Mouse (Mus musculus) ovary, postnatal 10 days (tissue): ENCODE results near the gene Pdss2.

Experiments used
- DNase-seq: peaks from one replicate; pipeline ENCODE4 v3.0.0; 2022; ENCODE audit warnings: low spot score

Gene Pdss2

GRCm38 (mm10) chr10:43440981-43441740 lies 219.9 kb downstream of the Pdss2 start:
- DNase-seq = no peak

GRCm38 (mm10) chr10:43448656-43449055 lies 227.4 kb downstream of the Pdss2 start:
- DNase-seq = no peak

GRCm38 (mm10) chr10:43451848-43452662 lies 230.8 kb downstream of the Pdss2 start:
- peak; percentile 35 for DNase-seq

- DNase-seq = no peak
Observed at GRCm38 (mm10) chr10:43452663-43452996, 231.3 kb downstream of the Pdss2 start.

- DNase-seq = no peak
Observed at GRCm38 (mm10) chr10:43454219-43454618, 232.9 kb downstream of the Pdss2 start.

GRCm38 (mm10) chr10:43454671-43455070 lies 233.4 kb downstream of the Pdss2 start:
- DNase-seq = no peak

- DNase-seq = no peak
Observed at GRCm38 (mm10) chr10:43462821-43463220, 241.5 kb downstream of the Pdss2 start.

GRCm38 (mm10) chr10:43463227-43463626 lies 241.9 kb downstream of the Pdss2 start:
- DNase-seq = no peak

- no peak for DNase-seq
Observed at GRCm38 (mm10) chr10:43466223-43466622, 244.9 kb downstream of the Pdss2 start.

- no peak for DNase-seq
Observed at GRCm38 (mm10) chr10:43467659-43468058, 246.4 kb downstream of the Pdss2 start.

- DNase-seq = no peak
Observed at GRCm38 (mm10) chr10:43468293-43468692, 247.0 kb downstream of the Pdss2 start.

GRCm38 (mm10) chr10:43475376-43475775 lies 254.1 kb downstream of the Pdss2 start:
- DNase-seq = no peak

- no peak for DNase-seq
Observed at GRCm38 (mm10) chr10:43477459-43477858, 256.2 kb downstream of the Pdss2 start.

GRCm38 (mm10) chr10:43477865-43478681 lies 256.8 kb downstream of the Pdss2 start:
- DNase-seq = peak; percentile 30

GRCm38 (mm10) chr10:43478751-43479435 lies 257.6 kb downstream of the Pdss2 start, which contains the start of gene Bend3:
TSS of gene Bend3 (plus strand) at chr10:43478831.
- DNase-seq = peak; percentile 29

- peak; percentile 63 for DNase-seq
Observed at GRCm38 (mm10) chr10:43479436-43480157, 258.3 kb downstream of the Pdss2 start.

- no peak for DNase-seq
Observed at GRCm38 (mm10) chr10:43480227-43480849, 259.1 kb downstream of the Pdss2 start.

GRCm38 (mm10) chr10:43481179-43481578 lies 259.9 kb downstream of the Pdss2 start:
- no peak for DNase-seq

GRCm38 (mm10) chr10:43482021-43482420 lies 260.7 kb downstream of the Pdss2 start:
- no peak for DNase-seq

GRCm38 (mm10) chr10:43483426-43483995 lies 262.2 kb downstream of the Pdss2 start:
- DNase-seq = no peak
